Mouse (Mus musculus): ENCODE results near the gene Pop5. TPM values are rescaled to one million over a fixed set of nuclear protein-coding genes. Genes with fewer than 3 reads are reported as not detected.

Pop5 gene
- polyA plus RNA-seq (2017; shearing (Covaris generic)), result 192 TPM

DNA sequence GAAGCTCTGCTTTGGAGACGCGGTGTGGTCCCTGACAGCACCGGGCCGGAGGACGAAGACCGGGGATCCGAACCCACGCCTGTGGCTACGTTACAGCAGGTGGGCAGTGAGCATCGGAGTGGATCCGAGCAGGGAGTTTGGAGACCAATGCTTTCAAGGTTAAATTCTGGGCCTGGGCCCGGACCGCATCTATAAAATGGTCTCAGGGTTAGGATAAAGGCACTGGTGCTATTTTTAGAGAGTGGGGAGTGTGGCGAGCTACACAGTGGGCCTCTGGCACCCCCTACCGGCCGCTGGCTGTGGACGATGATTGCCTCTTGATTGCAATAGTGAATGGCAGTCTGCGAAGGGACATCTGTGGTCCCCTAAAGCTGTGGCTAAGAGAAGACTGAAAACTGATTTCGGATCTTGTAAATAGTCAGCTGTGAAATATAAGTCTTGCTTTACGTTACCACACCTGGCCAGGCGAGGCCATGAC, at the start of gene Pop5:
TSS of gene Pop5 (plus strand) at position 51 of the 478 bp plus-strand sequence.

GRCm38 (mm10) chr5:115193669-115194625, 41.7 kb upstream of the Pop5 start, which contains the start of gene Cabp1:
Gene Cabp1, minus strand, starts transcription at chr5:115194381.

DNA sequence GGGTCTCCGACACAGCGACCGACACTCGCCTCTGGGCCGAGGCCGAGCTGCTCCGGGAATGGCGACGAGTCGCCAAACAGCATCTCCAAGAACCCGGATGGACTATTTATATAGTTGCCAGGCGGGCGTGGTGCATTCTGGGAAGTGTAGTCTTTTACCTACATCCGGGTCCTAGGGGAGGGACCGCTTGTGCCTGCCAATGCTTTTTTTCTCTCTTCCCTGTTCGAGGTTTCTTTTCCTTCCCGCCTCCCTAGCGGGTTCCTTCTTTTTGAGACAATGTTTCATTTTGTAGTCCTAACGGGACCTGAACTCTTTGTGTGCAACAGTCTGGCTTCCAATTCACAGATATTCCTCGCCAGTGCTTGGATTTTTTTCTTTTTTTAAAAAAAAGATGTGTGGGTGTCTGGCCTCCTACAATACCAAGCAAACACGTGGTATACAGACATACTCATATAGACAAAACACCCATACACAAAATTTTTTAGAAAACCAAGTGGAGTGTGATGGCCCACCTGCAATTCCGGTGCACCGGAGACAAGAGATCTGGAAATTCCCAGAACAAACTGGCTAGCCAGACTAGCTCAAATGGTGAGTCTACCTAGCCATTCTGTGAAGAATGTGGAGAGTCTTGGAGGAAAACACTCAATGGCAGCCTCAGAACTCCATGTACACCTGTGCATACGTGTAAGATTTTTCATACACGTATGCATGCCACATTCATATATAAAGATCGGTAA, 37.3 kb downstream of the Pop5 start, which contains the start of gene Rnf10:
TSS of gene Rnf10 (minus strand) at position 87 of the 737 bp plus-strand sequence.

DNA sequence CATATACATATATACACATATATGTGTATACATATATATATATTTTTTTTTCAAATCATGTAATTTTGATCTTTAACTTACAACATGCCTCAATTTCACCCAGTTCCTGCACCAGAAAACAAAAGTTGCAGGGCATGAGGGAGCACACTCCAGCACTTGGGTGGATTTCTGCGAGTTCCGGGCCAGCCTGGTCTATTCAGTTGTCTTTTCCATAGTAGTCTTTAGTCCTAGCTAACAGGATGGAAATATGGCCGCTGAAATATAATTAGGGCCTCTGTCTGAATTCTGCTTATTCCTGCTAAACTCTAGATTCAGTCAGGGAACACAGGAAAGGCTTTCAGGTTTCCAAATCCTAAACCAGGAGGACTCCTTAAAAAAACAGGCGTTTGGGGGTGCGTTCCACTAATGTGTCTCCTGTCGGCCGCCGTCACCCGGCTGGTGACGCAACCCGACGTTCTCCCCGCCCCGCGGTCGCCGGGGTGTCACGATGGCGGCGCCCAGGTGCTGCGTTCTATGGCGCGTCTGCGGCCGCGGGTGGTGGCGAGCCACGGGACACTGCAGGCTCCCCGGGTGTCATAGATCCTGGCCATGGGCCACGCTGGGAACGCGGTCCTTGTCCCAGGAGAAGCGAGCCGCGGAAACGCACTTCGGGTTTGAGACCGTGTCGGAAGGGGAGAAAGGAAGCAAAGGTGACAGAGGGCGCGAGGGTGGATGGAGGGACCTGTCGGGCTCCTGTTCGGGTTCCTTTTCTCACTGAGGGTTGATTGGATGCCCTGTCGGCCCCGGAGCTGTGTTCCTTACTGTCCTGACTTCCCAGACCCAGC, 43.8 kb downstream of the Pop5 start, which contains the start of gene Coq5:
TSS of gene Coq5 (plus strand) at position 441 of the 824 bp plus-strand sequence.

Other genes with a start within 250 kb of the Pop5 start
- 69.4 TPM for gene Sppl3, start 224.7 kb upstream of the Pop5 start, polyA plus RNA-seq (2017; shearing (Covaris generic))
- not detected for gene Gm10401, start 137.5 kb upstream of the Pop5 start, polyA plus RNA-seq (2017; shearing (Covaris generic))
- 37.5 TPM for gene Acads, start 116.5 kb upstream of the Pop5 start, polyA plus RNA-seq (2017; shearing (Covaris generic))
- gene Unc119b, start 100.9 kb upstream of the Pop5 start, polyA plus RNA-seq (2017; shearing (Covaris generic)), result 53.0 TPM
- 95.4 TPM for gene Mlec, start 77.7 kb upstream of the Pop5 start, polyA plus RNA-seq (2017; shearing (Covaris generic))
- gene Cabp1, start 41.5 kb upstream of the Pop5 start, polyA plus RNA-seq (2017; shearing (Covaris generic)), result 0.55 TPM
- 131 TPM for gene Rnf10, start 37.1 kb downstream of the Pop5 start, polyA plus RNA-seq (2017; shearing (Covaris generic))
- gene Coq5, start 43.8 kb downstream of the Pop5 start, polyA plus RNA-seq (2017; shearing (Covaris generic)), result 38.0 TPM
- 468 TPM for gene Dynll1, start 65.2 kb downstream of the Pop5 start, polyA plus RNA-seq (2017; shearing (Covaris generic))
- 154 TPM for gene Srsf9, start 91.3 kb downstream of the Pop5 start, polyA plus RNA-seq (2017; shearing (Covaris generic))
- 27.5 TPM for gene Gatc, start 105.3 kb downstream of the Pop5 start, polyA plus RNA-seq (2017; shearing (Covaris generic))
- 48.4 TPM for gene Triap1, start 105.4 kb downstream of the Pop5 start, polyA plus RNA-seq (2017; shearing (Covaris generic))
- gene Cox6a1, start 113.1 kb downstream of the Pop5 start, polyA plus RNA-seq (2017; shearing (Covaris generic)), result 526 TPM
- gene Msi1, start 193.8 kb downstream of the Pop5 start, polyA plus RNA-seq (2017; shearing (Covaris generic)), result not detected
- not detected for gene Pla2g1b, start 230.4 kb downstream of the Pop5 start, polyA plus RNA-seq (2017; shearing (Covaris generic))
- gene Sirt4, start 248.9 kb downstream of the Pop5 start, polyA plus RNA-seq (2017; shearing (Covaris generic)), result 19.2 TPM